Mouse (Mus musculus) induced T-regulatory cell, adult 2 months (primary cell): ENCODE data around the gene Coq10a.
A peak's percentile ranks its signal among the peaks of the same experiment; 100 is the strongest.
"Not testable (repeated sequence)": the region's sequence is repeated elsewhere in the genome, so short reads cannot be mapped to it uniquely, and the experiment has no call there.

ENCODE experiments used
- DNase-seq: peaks from one replicate; pipeline ENCODE4 v3.0.0-alpha.2; 2012; ENCODE audit warnings: low read depth

The Coq10a gene

DNA sequence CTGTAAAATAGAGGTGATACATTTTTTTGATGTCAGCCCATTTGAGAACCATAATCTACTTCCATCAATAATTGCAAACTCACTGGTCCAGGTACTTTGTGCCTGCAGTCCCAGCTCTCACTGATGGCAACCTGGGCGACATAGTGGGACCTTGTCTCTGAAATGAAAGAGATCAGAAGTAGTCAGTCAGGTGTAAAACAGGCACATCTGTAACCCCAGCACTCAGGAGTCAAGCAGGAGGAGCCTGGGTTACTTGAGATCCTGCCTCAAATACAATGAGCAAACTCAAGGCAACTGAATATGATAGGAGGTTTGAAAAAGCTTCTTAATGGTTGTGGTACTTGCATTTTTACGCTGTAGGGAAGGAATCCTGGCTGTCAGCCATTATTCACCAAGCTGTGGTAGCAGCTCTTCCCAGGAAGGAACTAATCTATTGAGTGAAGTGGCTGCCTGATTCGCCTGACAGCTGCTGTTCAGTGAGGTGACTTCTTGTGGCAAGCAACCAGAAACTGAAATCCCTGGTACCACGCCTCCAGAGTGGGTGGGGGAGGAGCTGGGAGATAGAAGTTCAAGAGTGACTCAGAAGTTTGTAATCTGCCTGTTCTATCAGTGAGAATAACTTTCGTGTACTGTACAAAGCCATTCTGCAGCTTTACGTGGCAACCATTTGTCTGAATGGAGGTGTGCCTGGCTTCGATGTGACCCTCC lies 24.1 kb downstream of the Coq10a start:
- DNase-seq, result peak; percentile 96

- DNase-seq, result peak; percentile 34
Observed at GRCm38 (mm10) chr10:128343436-128343835, 25.4 kb downstream of the Coq10a start.

GRCm38 (mm10) chr10:128340257-128340656 lies 28.5 kb downstream of the Coq10a start:
- peak; percentile 54 for DNase-seq

- DNase-seq, result no peak
Observed at GRCm38 (mm10) chr10:128338948-128339347, 29.8 kb downstream of the Coq10a start.

DNA sequence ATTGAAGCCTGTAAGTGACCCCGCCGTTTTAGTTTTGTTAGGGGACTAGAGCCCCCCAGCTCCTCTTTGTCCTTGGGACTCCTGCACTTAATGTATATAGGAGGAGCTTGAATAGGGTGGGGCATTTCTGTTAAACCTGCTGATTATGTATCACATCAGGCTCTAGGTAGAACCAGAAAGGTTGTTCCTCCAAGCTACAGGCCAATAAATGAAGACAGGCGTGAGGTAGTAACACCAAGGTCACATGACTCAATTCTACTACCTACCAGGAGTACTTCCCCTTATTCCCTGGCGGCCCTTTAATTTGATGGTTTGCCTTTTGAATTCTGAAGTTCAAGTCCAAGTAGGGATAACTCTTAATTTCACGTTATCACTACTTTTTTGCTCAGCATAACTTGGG lies 30.4 kb downstream of the Coq10a start:
- DNase-seq, result peak; percentile 51

GRCm38 (mm10) chr10:128337306-128338181 lies 31.3 kb downstream of the Coq10a start, which contains the start of gene Cs:
TSS of gene Cs (plus strand) at chr10:128337734.
- DNase-seq, result peak; percentile 99

GRCm38 (mm10) chr10:128336597-128336996 lies 32.2 kb downstream of the Coq10a start:
- DNase-seq, result no peak

DNA sequence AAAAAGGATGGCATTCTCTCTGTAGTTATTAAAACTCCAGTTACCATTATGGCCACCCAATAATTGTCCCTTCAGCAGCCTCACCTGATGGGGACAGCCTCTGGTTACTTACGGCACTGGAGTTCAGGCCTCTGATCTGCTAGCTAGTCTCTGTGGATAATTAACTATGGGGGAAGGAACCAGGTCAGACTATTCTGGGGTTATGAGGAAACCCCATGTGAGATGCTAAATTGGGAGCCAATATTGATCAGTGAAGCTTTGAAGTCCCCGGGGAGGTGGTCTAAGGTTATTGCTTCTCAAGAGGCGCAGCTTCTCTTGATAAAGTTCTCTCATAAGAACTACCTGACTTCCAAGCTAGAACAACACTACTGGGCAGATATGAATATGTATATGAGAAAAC lies 32.6 kb downstream of the Coq10a start:
- DNase-seq, result peak; percentile 28

GRCm38 (mm10) chr10:128335582-128335981 lies 33.2 kb downstream of the Coq10a start:
- DNase-seq, result peak; percentile 94

DNA sequence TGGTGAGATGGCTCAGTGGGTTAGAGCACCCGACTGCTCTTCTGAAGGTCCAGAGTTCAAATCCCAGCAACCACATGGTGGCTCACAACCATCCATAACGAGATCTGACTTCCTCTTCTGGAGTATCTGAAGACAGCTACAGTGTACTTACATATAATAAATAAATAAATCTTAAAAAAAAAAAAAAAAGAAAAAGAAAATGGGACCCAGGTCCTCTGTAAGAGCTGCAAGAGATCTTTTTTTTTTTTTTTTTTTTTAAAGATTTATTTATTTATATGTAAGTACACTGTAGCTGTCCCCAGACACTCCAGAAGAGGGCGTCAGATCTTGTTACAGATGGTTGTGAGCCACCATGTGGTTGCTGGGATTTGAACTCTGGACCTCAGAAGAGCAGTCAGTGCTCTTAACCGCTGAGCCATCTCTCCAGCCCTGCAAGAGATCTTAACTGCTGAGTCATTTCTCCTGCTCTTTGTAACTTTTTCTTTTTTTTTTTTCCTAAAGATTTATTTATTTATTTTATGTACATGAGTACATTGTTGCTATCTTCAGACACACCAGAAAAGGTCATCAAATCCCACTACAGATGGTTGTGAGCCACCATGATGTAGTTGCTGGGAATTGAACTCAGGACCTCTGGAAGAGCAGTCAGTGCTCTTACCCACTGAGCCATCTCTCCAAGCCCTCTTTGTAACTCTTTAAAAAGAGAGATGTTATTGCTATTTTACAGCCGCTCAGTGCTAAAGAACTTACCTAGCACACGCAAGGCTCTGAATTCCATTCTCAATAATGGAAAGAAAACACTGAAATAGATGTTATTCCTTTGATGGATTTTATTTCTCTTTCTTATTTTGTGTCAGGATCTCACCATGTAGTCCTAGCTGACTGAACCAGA lies 36.2 kb downstream of the Coq10a start:
- DNase-seq, result not testable (repeated sequence)

- DNase-seq, result peak; percentile 37
Observed at GRCm38 (mm10) chr10:128327610-128328009, 41.2 kb downstream of the Coq10a start.

DNA sequence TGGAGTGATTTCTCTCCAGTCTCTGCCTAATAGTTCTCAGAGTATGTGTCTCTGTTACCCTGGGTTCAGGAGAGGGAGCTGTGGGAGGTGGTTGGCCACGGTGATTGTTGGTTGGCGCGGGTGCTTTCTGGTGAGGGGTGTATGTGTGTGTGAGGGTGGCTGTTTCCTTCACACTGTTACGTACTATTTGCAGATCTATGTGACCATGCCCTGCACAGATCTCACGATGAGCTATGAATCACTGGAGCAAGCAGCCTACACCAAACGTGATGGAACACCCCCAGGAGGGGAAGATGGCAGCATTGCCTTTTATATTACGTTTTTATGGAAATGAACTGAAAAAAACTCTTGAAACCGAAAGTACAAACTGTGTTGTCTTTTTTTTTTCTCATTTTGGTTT lies 42.0 kb downstream of the Coq10a start:
- no peak for DNase-seq

DNA sequence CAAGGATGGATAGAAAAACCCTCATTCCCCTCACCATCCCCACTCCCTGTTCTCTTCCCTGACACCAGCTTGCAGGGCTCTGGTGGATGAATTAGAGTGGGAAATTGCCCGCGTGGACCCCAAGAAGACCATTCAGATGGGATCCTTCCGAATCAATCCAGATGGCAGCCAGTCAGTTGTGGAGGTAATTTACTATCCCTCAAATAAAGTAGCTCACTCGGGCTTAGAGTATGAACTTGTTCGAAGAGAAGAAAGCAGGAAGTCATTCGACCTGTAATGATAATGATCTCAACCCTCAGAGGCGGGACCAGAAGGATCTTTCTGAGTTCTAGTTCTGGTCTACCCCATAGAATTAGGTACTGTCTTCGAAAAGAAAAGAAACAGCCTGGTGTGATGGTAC lies 45.3 kb downstream of the Coq10a start:
- peak; percentile 75 for DNase-seq

GRCm38 (mm10) chr10:128322141-128323108 lies 46.4 kb downstream of the Coq10a start, which contains the start of gene Cnpy2:
TSS of gene Cnpy2 (plus strand) at chr10:128322459.
- peak; percentile 89 for DNase-seq

DNA sequence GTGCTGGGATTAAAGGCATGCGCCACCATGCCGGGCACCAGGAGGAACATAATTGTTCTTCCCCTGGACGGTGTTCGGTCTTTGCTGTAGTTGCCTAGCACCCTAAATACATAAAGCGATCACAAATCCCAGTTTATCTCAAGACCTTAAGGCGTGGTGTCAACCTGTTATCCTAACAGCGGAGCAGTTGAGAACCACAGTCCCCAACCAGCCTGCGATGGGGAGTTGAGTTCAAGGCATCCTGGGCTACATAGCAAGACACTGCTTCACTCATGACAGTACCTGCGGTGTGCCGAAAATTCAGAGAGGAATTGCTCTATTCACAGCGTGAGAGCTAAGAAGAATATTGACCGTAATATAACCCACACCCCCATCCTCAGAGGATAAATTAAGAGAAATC lies 47.2 kb downstream of the Coq10a start:
- no peak for DNase-seq

- DNase-seq, result no peak
Observed at GRCm38 (mm10) chr10:128315578-128315977, 53.2 kb downstream of the Coq10a start.
